Mouse (Mus musculus): ENCODE measurements at regions not wholly inside any gene's neighbourhood (a gene's known extent, or its start where the extent isn't known, plus 50 kb on each side); places are given as distances from the start of the nearest gene placed in this dataset.

DNA sequence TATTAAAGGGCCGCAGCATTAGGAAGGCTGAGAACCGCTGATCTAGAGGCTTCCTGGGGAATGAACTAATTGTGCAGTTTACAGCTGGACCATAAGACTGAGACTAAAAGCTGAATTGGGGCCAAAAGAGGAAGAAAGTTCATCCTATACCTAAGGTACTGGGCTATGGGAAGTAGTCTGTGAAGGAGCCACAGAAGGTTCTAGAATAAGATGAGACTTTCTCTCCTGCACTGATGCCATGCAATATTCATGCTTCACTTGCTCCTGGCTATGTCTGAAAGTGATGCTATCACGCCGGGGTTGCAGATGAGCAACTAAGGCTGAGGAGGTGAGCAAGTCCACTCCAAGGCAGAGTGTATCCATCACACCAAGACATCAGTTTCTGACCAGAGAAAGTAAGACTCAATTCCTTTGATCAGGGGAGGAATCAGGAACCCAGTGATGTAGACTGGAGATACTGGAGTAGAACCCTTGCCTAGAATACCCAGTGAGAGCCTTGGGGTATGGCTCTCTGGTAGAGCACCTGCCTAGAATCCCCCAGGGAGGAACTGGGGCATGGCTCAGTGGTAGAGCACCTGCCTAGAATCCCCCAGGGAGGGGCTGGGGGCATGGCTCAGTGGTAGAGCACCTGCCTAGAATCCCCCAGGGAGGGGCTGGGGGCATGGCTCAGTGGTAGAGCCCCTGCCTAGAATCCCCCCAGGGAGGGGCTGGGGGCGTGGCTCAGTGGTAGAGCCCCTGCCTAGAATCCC lies 51.9 kb upstream of the Myl10 start:
- ATAC-seq (replicated peaks; ENCODE audit: low FRiP score): no peak

DNA sequence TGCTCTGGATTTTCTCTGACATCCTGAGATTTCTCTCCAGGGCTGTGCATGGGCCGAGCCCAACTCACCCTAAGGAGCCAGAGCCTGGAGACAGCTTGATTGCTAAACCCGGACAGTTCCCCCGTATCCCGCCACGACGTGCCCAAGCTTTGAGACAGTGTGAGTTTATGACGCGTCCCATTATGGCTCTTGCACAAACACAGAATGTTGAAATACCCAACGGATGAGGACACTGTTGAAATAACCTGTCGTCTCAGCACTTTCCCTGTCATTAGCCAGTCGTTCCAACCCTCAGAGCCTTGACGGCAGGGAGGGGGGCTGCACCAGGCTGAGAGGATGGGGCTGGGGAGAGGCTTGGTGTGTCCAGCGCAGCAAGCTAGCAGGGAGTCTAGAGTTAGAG lies 50.7 kb upstream of the Myl10 start:
- H3K9me3 ChIP-seq (ENCODE audit: control insufficient read depth, low read length): no peaks in the 10 kb centered on the region
- H3K4me2 ChIP-seq: no peak overlapping the region
- H3K36me3 ChIP-seq (ENCODE audit: control insufficient read depth, insufficient read depth, low read length): no peaks in the 10 kb centered on the region
- 69% methylated on average over 13 of the region's 13 CpGs for WGBS
- H3K27ac ChIP-seq (ENCODE audit: low read depth, low read length): no peak overlapping the region
- ATAC-seq (replicated peaks; ENCODE audit: low FRiP score) (no peak), DNase-seq (ENCODE audit: low spot score) (no peak)
- peaks cover 5% of the 10 kb centered on the region; the same call in 1 of the 2 replicates for H3K4me1 ChIP-seq (replicated peaks; ENCODE audit: control insufficient read depth, insufficient read depth, low read length)
- H3K4me3 ChIP-seq (ENCODE audit: low read depth, low read length): no peak overlapping the region
- no peaks in the 10 kb centered on the region for H3K27me3 ChIP-seq (replicated peaks; ENCODE audit: control insufficient read depth, insufficient read depth, low read length)
- H3K9ac ChIP-seq (ENCODE audit: low read depth, low read length): no peak overlapping the region

More for the DNA sequence above, 51.9 kb upstream of the Myl10 start:
- WGBS: 75% methylated on average over 5 of the region's 5 CpGs
- H3K9ac ChIP-seq (ENCODE audit: low read depth, low read length): no peak overlapping the region
- H3K36me3 ChIP-seq (ENCODE audit: control insufficient read depth, insufficient read depth, low read length): no peaks in the 10 kb centered on the region
- H3K4me3 ChIP-seq (ENCODE audit: low read depth, low read length): no peak overlapping the region
- H3K27ac ChIP-seq (ENCODE audit: low read depth, low read length): no peak overlapping the region
- H3K27me3 ChIP-seq (replicated peaks; ENCODE audit: control insufficient read depth, insufficient read depth, low read length): no peaks in the 10 kb centered on the region
- H3K9me3 ChIP-seq (ENCODE audit: control insufficient read depth, low read length): no peaks in the 10 kb centered on the region
- no peak for DNase-seq (ENCODE audit: low spot score)
- H3K4me1 ChIP-seq (replicated peaks; ENCODE audit: control insufficient read depth, insufficient read depth, low read length): peaks cover 5% of the 10 kb centered on the region; the same call in 1 of the 2 replicates
- no peak overlapping the region for H3K4me2 ChIP-seq

All from liver, embryonic 11.5 days (tissue).